Mouse (Mus musculus) midbrain, embryonic 14.5 days (tissue): ENCODE data around the gene Mfsd11. TPM values are rescaled to one million over a fixed set of nuclear protein-coding genes. Genes with fewer than 3 reads are reported as not detected.

Source experiments
- ATAC-seq: fragments of 200-750 bp; cut with Nextera tagmentation; 2 replicates; pipeline ENCODE4 v1.8.0; 2017; ENCODE audit warnings: moderate number of reproducible peaks, moderate library complexity; ENCODE audit not compliant: low FRiP score, low TSS enrichment
- DNase-seq: peaks from one replicate; pipeline ENCODE4 v3.0.0-alpha.2; 2015
- H3K27ac ChIP-seq: fragments of 300-500 bp; sonication (generic); replicated peaks from 2 replicates; pipeline ENCODE4 v1.5.1; 2014; ENCODE audit warnings: mild to moderate bottlenecking, low read depth, low read length, moderate library complexity
- H3K27me3 ChIP-seq: fragments of 300-500 bp; sonication (generic); 2 replicates; pipeline ENCODE4 v1.6.1; 2014; ENCODE audit warnings: low read length, control low read depth, mixed read lengths; ENCODE audit not compliant: control insufficient read depth, insufficient read depth
- H3K36me3 ChIP-seq: fragments of 300-500 bp; sonication (generic); 2 replicates; pipeline ENCODE4 v1.6.1; 2014; ENCODE audit warnings: low read length, control low read depth; ENCODE audit not compliant: control insufficient read depth, insufficient read depth
- H3K4me1 ChIP-seq: fragments of 300-500 bp; sonication (generic); 2 replicates; pipeline ENCODE4 v1.6.1; 2014; ENCODE audit warnings: mild to moderate bottlenecking, antibody characterized with exemption, low read length, control low read depth; ENCODE audit not compliant: control insufficient read depth, insufficient read depth
- H3K4me2 ChIP-seq: fragments of 300-500 bp; sonication (generic); 2 replicates; pipeline ENCODE4 v1.6.1; 2014; ENCODE audit warnings: mild to moderate bottlenecking, low read length, moderate library complexity
- H3K4me3 ChIP-seq: fragments of 300-500 bp; sonication (generic); replicated peaks from 2 replicates; pipeline ENCODE4 v1.5.1; 2014; ENCODE audit warnings: low read depth, low read length
- H3K9ac ChIP-seq: fragments of 300-500 bp; sonication (generic); replicated peaks from 2 replicates; pipeline ENCODE4 v1.6.1; 2014; ENCODE audit warnings: mild to moderate bottlenecking, low read length, moderate library complexity
- H3K9me3 ChIP-seq: fragments of 300-500 bp; sonication (generic); 2 replicates; pipeline ENCODE4 v1.6.1; 2016; ENCODE audit warnings: low read length, control low read depth, mixed read lengths; ENCODE audit not compliant: control insufficient read depth
- WGBS: fragments of 180-500 bp; shearing (Covaris S2); extraction: QIAGEN DNeasy Blood & Tissue Kit; methylation state at CpG from one replicate; pipeline ENCODE4 v1.1.7; 2014; 5-methylcytosine and 5-hydroxymethylcytosine counted together
- polyA plus RNA-seq: library from polyadenylated mRNA; unstranded; fragments of >200 nt; fragmentation: Nextera tagmentation; extraction: Ambion mirVana; gene quantifications from 2 replicates; pipeline ENCODE4 v1.2.1, GENCODE M21; 2014

The Mfsd11 gene
- polyA plus RNA-seq, 1 experiment from 2014 or later: 52.8 TPM

- 90% methylated on average over 10 of the region's 10 CpGs for WGBS
- no peak overlapping the region for H3K9ac ChIP-seq
- ATAC-seq: no peak
- H3K4me1 ChIP-seq: no peaks in the 10 kb centered on the region
- no peaks in the 10 kb centered on the region for H3K9me3 ChIP-seq
- no peak for DNase-seq
- no peak overlapping the region for H3K4me2 ChIP-seq
- H3K4me3 ChIP-seq: no peak overlapping the region
- H3K27ac ChIP-seq: no peak overlapping the region
- peaks cover 86% of the 10 kb centered on the region for H3K36me3 ChIP-seq
- H3K27me3 ChIP-seq: no peaks in the 10 kb centered on the region
These were observed 12.2 kb downstream of the Mfsd11 start for GRCm38 (mm10) chr11:116864444-116864843.

GRCm38 (mm10) chr11:116865945-116866585 is 13.8 kb downstream of the Mfsd11 start:
- no peaks in the 10 kb centered on the region for H3K27me3 ChIP-seq
- H3K9me3 ChIP-seq: no peaks in the 10 kb centered on the region
- DNase-seq (no peak), ATAC-seq (no peak)
- WGBS: 79% methylated on average over 12 of the region's 12 CpGs
- no peaks in the 10 kb centered on the region for H3K4me1 ChIP-seq
- H3K4me3 ChIP-seq: no peak overlapping the region
- peaks cover 84% of the 10 kb centered on the region for H3K36me3 ChIP-seq
- H3K4me2 ChIP-seq: no peak overlapping the region
- H3K27ac ChIP-seq: no peak overlapping the region
- no peak overlapping the region for H3K9ac ChIP-seq

- H3K36me3 ChIP-seq: peaks cover 81% of the 10 kb centered on the region
- H3K27ac ChIP-seq: no peak overlapping the region
- no peaks in the 10 kb centered on the region for H3K4me1 ChIP-seq
- H3K4me3 ChIP-seq: no peak overlapping the region
- DNase-seq: no peak
- no peak overlapping the region for H3K4me2 ChIP-seq
- H3K9ac ChIP-seq: no peak overlapping the region
- ATAC-seq: no peak
- H3K9me3 ChIP-seq: no peaks in the 10 kb centered on the region
- H3K27me3 ChIP-seq: no peaks in the 10 kb centered on the region
- WGBS: 76% methylated on average over 3 of the region's 3 CpGs
These were observed 15.9 kb downstream of the Mfsd11 start for GRCm38 (mm10) chr11:116868129-116868528.

GRCm38 (mm10) chr11:116869223-116869622 is 17.0 kb downstream of the Mfsd11 start:
- Histone ChIP-seq H3K4me2 (no peak overlapping the region), H3K36me3 (peaks cover 82% of the 10 kb centered on the region), H3K4me3 (no peak overlapping the region), H3K4me1 (no peaks in the 10 kb centered on the region), H3K27ac (no peak overlapping the region), H3K9me3 (no peaks in the 10 kb centered on the region), H3K27me3 (no peaks in the 10 kb centered on the region), H3K9ac (no peak overlapping the region)
- WGBS: 88% methylated on average over 8 of the region's 8 CpGs
- no peak for ATAC-seq
- DNase-seq: no peak

GRCm38 (mm10) chr11:116869641-116870040 is 17.4 kb downstream of the Mfsd11 start:
- 95% methylated on average over 4 of the region's 4 CpGs for WGBS

GRCm38 (mm10) chr11:116871538-116871937 is 19.3 kb downstream of the Mfsd11 start:
- no peak for ATAC-seq
- Histone ChIP-seq H3K4me1 (no peaks in the 10 kb centered on the region), H3K9me3 (no peaks in the 10 kb centered on the region), H3K36me3 (peaks cover 69% of the 10 kb centered on the region), H3K27me3 (no peaks in the 10 kb centered on the region), H3K27ac (no peak overlapping the region), H3K4me3 (no peak overlapping the region), H3K9ac (no peak overlapping the region), H3K4me2 (no peak overlapping the region)
- DNase-seq: no peak
- 93% methylated on average over 9 of the region's 9 CpGs for WGBS

More at GRCm38 (mm10) chr11:116869641-116870040, 17.4 kb downstream of the Mfsd11 start:
- DNase-seq: no peak
- no peaks in the 10 kb centered on the region for H3K27me3 ChIP-seq
- H3K36me3 ChIP-seq: peaks cover 83% of the 10 kb centered on the region
- no peaks in the 10 kb centered on the region for H3K9me3 ChIP-seq
- H3K27ac ChIP-seq: no peak overlapping the region
- no peak overlapping the region for H3K9ac ChIP-seq
- H3K4me3 ChIP-seq: no peak overlapping the region
- no peak for ATAC-seq
- no peak overlapping the region for H3K4me2 ChIP-seq
- no peaks in the 10 kb centered on the region for H3K4me1 ChIP-seq

- no peak for ATAC-seq
- Histone ChIP-seq H3K27me3 (no peaks in the 10 kb centered on the region), H3K9ac (no peak overlapping the region), H3K27ac (no peak overlapping the region), H3K4me1 (no peaks in the 10 kb centered on the region), H3K9me3 (no peaks in the 10 kb centered on the region), H3K36me3 (peaks cover 54% of the 10 kb centered on the region), H3K4me3 (no peak overlapping the region), H3K4me2 (no peak overlapping the region)
- DNase-seq: no peak
- 92% methylated on average over 20 of the region's 20 CpGs for WGBS
These were observed 21.7 kb downstream of the Mfsd11 start for GRCm38 (mm10) chr11:116873987-116874386.

- Histone ChIP-seq H3K9me3 (no peaks in the 10 kb centered on the region), H3K27me3 (no peaks in the 10 kb centered on the region), H3K27ac (no peak overlapping the region), H3K4me2 (no peak overlapping the region), H3K4me1 (no peaks in the 10 kb centered on the region), H3K9ac (no peak overlapping the region), H3K36me3 (peaks cover 17% of the 10 kb centered on the region), H3K4me3 (no peak overlapping the region)
- no peak for DNase-seq
- no peak for ATAC-seq
- WGBS: 92% methylated on average over 8 of the region's 8 CpGs
These were observed 26.2 kb downstream of the Mfsd11 start for GRCm38 (mm10) chr11:116878454-116878853.

- H3K4me2 ChIP-seq: no peak overlapping the region
- DNase-seq (no peak), ATAC-seq (no peak)
- H3K27me3 ChIP-seq: no peaks in the 10 kb centered on the region
- no peak overlapping the region for H3K4me3 ChIP-seq
- no peaks in the 10 kb centered on the region for H3K4me1 ChIP-seq
- WGBS: 69% methylated on average over 7 of the region's 7 CpGs
- H3K9me3 ChIP-seq: no peaks in the 10 kb centered on the region
- H3K9ac ChIP-seq: no peak overlapping the region
- H3K27ac ChIP-seq: no peak overlapping the region
- H3K36me3 ChIP-seq: no peaks in the 10 kb centered on the region
These were observed 28.6 kb downstream of the Mfsd11 start for GRCm38 (mm10) chr11:116880839-116881238.
